Mouse (Mus musculus) liver, embryonic 14.5 days (tissue): ENCODE measurements around the gene Acta1. TPM values are rescaled to one million over a fixed set of nuclear protein-coding genes. Genes with fewer than 3 reads are reported as not detected.
A peak's percentile ranks its signal among the peaks of the same experiment; 100 is the strongest.

Experiments used
- ATAC-seq: fragments of 200-750 bp; cut with Nextera tagmentation; 2 replicates; pipeline ENCODE4 v1.8.0; 2017; ENCODE audit warnings: moderate number of reproducible peaks, mild to moderate bottlenecking, moderate library complexity; ENCODE audit not compliant: insufficient read depth
- DNase-seq, 3 experiments: peaks; one replicate each; pipeline ENCODE4 v3.0.0-alpha.2; 2012 to 2013; ENCODE audit warnings: low read depth in 3 of 3, low spot score in 3 of 3
- H3K27ac ChIP-seq: fragments of 300-500 bp; sonication (generic); 2 replicates; pipeline ENCODE4 v1.5.1; 2014; ENCODE audit warnings: moderate library complexity, mild to moderate bottlenecking, control low read depth, inconsistent platforms
- H3K27me3 ChIP-seq: fragments of 300-500 bp; sonication (generic); 2 replicates; pipeline ENCODE4 v1.6.1; 2014; ENCODE audit warnings: mild to moderate bottlenecking, low read length, moderate library complexity; ENCODE audit not compliant: control insufficient read depth, insufficient read depth
- H3K36me3 ChIP-seq: fragments of 300-500 bp; sonication (generic); replicated peaks from 2 replicates; pipeline ENCODE4 v1.6.1; 2014; ENCODE audit warnings: low read depth; ENCODE audit not compliant: control insufficient read depth, insufficient read depth
- H3K4me1 ChIP-seq, 2 experiments: fragments of 200-500 bp in 1 of 2; fragments of 300-500 bp in 1 of 2; sonication (generic) in 1 of 2; replicated peaks; 2 replicates each; pipeline ENCODE4 v1.6.1; 2012 to 2014; ENCODE audit warnings: antibody characterized with exemption in 1 of 2, inconsistent platforms in 1 of 2, low read length in 1 of 2; ENCODE audit not compliant: control insufficient read depth in 2 of 2, insufficient read depth in 2 of 2
- H3K4me2 ChIP-seq: fragments of 300-500 bp; sonication (generic); 2 replicates; pipeline ENCODE4 v1.6.1; 2014; ENCODE audit warnings: low read depth, mild to moderate bottlenecking, control low read depth, moderate library complexity
- H3K4me3 ChIP-seq, 2 experiments: fragments of 200-500 bp in 1 of 2; fragments of 300-500 bp in 1 of 2; sonication (generic) in 1 of 2; 2 replicates each; pipeline ENCODE4 v1.5.1; 2012 to 2014; ENCODE audit warnings: low read depth in 2 of 2, low read length in 2 of 2, mild to moderate bottlenecking in 2 of 2, control low read depth in 1 of 2, inconsistent platforms in 1 of 2, moderate library complexity in 1 of 2; ENCODE audit not compliant: insufficient read depth in 1 of 2
- H3K9ac ChIP-seq: fragments of 300-500 bp; sonication (generic); replicated peaks from 2 replicates; pipeline ENCODE4 v1.6.1; 2014; ENCODE audit warnings: mild to moderate bottlenecking, control low read depth, moderate library complexity
- H3K9me3 ChIP-seq: fragments of 300-500 bp; sonication (generic); 2 replicates; pipeline ENCODE4 v1.6.1; 2016; ENCODE audit warnings: low read length, mixed read lengths; ENCODE audit not compliant: control insufficient read depth
- CTCF ChIP-seq: IDR thresholded peaks from 2 replicates; pipeline ENCODE4 v1.5.1; 2016; ENCODE audit warnings: antibody characterized with exemption, low read depth, control low read depth
- EP300 ChIP-seq: IDR thresholded peaks from 2 replicates; pipeline ENCODE4 v1.6.1; 2016; ENCODE audit warnings: antibody characterized with exemption, low read depth
- WGBS: fragments of 180-500 bp; shearing (Covaris S2); extraction: QIAGEN DNeasy Blood & Tissue Kit; methylation state at CpG from one replicate; pipeline ENCODE4 v1.1.7; 2014; ENCODE audit not compliant: insufficient replicate concordance; 5-methylcytosine and 5-hydroxymethylcytosine counted together
- polyA plus RNA-seq, 2 experiments: library from polyadenylated mRNA; depleted of rRNA in 1 of 2; stranded (reverse) in 1 of 2; unstranded in 1 of 2; fragments of >200 nt; fragmentation: Nextera tagmentation in 1 of 2; extraction: Ambion mirVana in 1 of 2; gene quantifications; 2 replicates each; pipeline versions ENCODE4 v1.2.1 to v1.2.3; 2012 to 2014

The Acta1 gene
- polyA plus RNA-seq, 2 experiments = 0.83 to 2.2 TPM

DNA sequence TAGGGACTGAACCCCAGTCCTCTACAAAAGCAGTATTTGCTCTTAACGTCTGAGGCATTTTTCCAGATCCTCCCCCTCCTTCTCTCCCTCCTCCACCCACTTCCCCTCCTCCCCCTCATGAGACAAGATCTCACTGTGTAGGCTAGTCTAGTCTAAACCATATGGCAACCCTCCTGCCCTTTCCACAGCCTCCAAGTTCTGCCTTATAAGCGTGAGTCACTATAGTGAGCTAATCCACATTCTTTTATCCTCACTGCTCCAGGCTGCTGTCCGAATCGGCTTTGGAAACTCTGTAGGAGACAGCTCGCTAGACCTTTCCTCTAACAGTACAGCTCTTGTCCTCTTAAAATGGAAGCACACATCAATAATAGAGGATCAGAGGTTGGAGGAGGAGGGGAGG is 27.6 kb downstream of the Acta1 start:
- H3K9ac ChIP-seq = no peak overlapping the region
- no peaks in the 10 kb centered on the region for H3K9me3 ChIP-seq
- H3K27ac ChIP-seq = no peak overlapping the region
- H3K4me3 ChIP-seq = no peak overlapping the region
- 40% methylated on average over 5 of the region's 5 CpGs for WGBS
- no peak overlapping the region for H3K4me2 ChIP-seq
- TF ChIP-seq CTCF (no peak), EP300 (no peak)
- H3K4me1 ChIP-seq = no peaks in the 10 kb centered on the region
- no peaks in the 10 kb centered on the region for H3K36me3 ChIP-seq
- DNase-seq = no peak
- H3K27me3 ChIP-seq = peaks cover 3% of the 10 kb centered on the region
- no peak for ATAC-seq

GRCm38 (mm10) chr8:123865786-123866185 is 28.8 kb downstream of the Acta1 start:
- DNase-seq = no peak
- 69% methylated on average over 7 of the region's 7 CpGs for WGBS
- Histone ChIP-seq H3K27ac (no peak overlapping the region), H3K9me3 (no peaks in the 10 kb centered on the region), H3K4me3 (no peak overlapping the region), H3K36me3 (no peaks in the 10 kb centered on the region), H3K4me2 (no peak overlapping the region), H3K4me1 (no peaks in the 10 kb centered on the region), H3K9ac (no peak overlapping the region), H3K27me3 (peaks cover 6% of the 10 kb centered on the region)
- TF ChIP-seq CTCF (no peak), EP300 (no peak)
- ATAC-seq = no peak

DNA sequence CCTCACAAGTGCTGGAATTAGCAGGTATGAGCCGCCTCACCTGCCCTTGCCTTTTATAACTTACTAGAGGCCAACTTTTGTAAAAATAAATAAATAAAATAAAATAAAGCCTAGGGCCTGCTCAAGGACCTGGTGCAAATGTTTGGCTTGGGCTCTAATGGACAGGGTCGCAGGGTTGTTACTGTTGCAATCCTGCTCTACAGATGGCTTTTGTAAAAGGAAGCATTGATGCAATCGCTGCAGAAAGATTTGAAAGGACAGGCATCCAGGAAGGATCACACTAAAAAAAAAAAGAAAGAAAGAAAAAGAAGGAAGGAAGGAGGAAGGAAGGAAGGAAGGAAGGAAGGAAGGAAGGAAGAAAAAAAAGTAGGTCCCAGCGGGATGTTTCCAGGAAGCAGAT is 34.2 kb downstream of the Acta1 start:
- Histone ChIP-seq H3K4me1 (peaks cover 7 to 8% of the 10 kb centered on the region in 2 experiments; a peak in 3 of 4 replicates), H3K27me3 (peaks cover 14% of the 10 kb centered on the region), H3K27ac (no peak overlapping the region), H3K9ac (no peak overlapping the region), H3K9me3 (no peaks in the 10 kb centered on the region), H3K4me3 (peak overlapping the region in 1 of 2 experiments; percentile 87; a peak in 1 of 4 replicates), H3K36me3 (no peaks in the 10 kb centered on the region), H3K4me2 (peak overlapping the region; percentile 81)
- 59% methylated on average over 4 of the region's 4 CpGs for WGBS
- DNase-seq = no peak
- ATAC-seq = no peak
- TF ChIP-seq EP300 = no peak
- TF ChIP-seq CTCF = no peak

DNA sequence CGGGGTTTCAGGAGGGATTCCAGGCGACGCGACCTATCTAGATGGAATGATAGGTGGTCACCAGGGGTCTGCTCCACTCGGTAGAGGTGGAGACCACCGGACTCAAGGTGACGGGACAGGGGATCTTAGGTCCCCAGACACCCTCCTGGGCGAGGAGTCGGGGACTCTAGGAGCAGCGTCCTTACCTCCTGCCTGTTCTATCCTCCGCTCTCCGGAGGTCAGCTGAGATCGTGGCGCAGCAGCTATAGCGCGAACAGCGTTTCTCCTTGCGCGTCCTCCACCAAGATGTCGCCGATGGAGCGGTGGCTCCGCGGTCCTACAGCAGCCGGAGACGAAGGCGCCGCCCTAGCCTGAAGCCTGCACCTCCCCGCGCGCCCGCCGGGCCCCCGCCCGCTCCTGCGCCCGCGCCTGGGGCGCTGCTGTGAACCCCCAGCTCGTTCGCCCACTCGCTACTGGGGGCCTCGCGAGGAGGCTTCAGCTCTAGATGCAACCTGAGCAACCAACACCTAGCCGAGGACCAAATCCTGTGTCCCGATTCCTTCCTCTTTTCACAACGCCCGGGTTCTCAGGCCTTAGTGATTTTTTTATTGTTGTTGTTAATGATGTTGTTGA is 34.8 kb downstream of the Acta1 start, which contains the start of gene Ccsap:
Gene Ccsap, minus strand, starts transcription at position 562 of the 612 bp plus-strand sequence.
- Histone ChIP-seq H3K27ac (peak within 1 kb of the TSS; percentile 62), H3K9me3 (no peaks in the 10 kb centered on the region), H3K9ac (peak within 1 kb of the TSS; percentile 87), H3K4me2 (peak within 1 kb of the TSS; percentile 81), H3K27me3 (peaks cover 14% of the 10 kb centered on the region), H3K4me1 (peaks cover 7 to 8% of the 10 kb centered on the region in 2 experiments; a peak in 3 of 4 replicates), H3K4me3 (peak within 1 kb of the TSS; percentile 87 to 95), H3K36me3 (no peaks in the 10 kb centered on the region)
- DNase-seq = peak in 1 of 3 experiments; percentile 32
- no peak for TF ChIP-seq CTCF
- no peak for TF ChIP-seq EP300
- under 1% methylated on average over 48 of the region's 48 CpGs for WGBS
- ATAC-seq = peak; percentile 69

DNA sequence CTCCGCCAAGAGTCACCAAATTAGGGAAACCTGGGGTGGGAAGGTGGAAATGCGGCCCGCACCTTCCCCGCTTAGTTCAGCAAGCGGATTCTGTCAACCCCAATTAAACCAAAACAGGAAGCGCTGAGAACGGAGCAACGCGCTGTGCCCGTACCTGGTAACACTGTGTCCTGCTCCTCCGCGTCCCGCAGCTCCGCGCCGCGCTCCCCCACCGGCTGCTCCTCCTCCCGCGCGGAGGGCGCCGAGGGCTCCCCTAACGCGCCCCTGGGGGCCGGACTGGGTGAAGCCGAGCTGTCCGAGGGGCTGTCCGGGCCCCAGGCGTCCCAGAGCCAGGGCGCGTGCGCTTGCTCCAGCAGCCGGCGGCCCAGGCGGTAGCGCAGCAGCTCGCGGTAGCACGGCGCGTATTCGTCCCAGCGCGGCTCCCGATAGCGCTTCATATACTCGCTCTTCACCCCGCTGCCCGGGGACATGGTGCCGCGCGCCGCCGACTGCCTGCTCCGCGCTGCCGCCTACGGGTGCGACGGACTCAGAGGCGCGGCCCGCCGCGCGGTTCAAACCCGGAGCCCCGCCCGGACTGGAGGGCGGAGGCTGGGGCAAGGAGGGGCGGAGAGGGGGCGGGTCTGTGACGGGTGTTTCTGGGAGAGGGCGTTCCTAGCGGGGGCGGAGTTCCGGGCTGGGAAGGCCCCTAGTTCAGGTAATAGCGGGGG is 35.5 kb downstream of the Acta1 start:
- WGBS = under 1% methylated on average over 79 of the region's 79 CpGs

More for the DNA sequence above, 35.5 kb downstream of the Acta1 start:
- Histone ChIP-seq H3K9me3 (no peaks in the 10 kb centered on the region), H3K4me2 (peak overlapping the region; percentile 81), H3K36me3 (no peaks in the 10 kb centered on the region), H3K9ac (peak overlapping the region; percentile 87), H3K4me3 (peak overlapping the region; percentile 87 to 95), H3K27me3 (peaks cover 14% of the 10 kb centered on the region), H3K27ac (peak overlapping the region; percentile 62), H3K4me1 (peaks cover 7 to 8% of the 10 kb centered on the region in 2 experiments; a peak in 3 of 4 replicates)
- DNase-seq (peak; percentile 87 to 90 (median 87)), ATAC-seq (peak; percentile 97)
- TF ChIP-seq CTCF = peak; percentile 41
- no peak for TF ChIP-seq EP300
